Mouse (Mus musculus) hindbrain, embryonic 15.5 days (tissue): ENCODE measurements around the gene Tmem273. TPM values are rescaled to one million over a fixed set of nuclear protein-coding genes. Genes with fewer than 3 reads are reported as not detected.

ENCODE experiments used
- polyA plus RNA-seq: library from polyadenylated mRNA; unstranded; fragments of >200 nt; fragmentation: Nextera tagmentation; extraction: Ambion mirVana; gene quantifications from 2 replicates; pipeline ENCODE4 v1.2.1, GENCODE M21; 2015

Gene Tmem273
- polyA plus RNA-seq, 1 experiment from 2014 or later: 0.23 TPM

Other genes with a start within 250 kb of the Tmem273 start
- 48.5 and 54.6 TPM in 2 replicates for gene Prrxl1, start 186.6 kb upstream of the Tmem273 start, polyA plus RNA-seq
- gene 3425401B19Rik, start 100.7 kb upstream of the Tmem273 start, polyA plus RNA-seq: 0.08 TPM in 1 of 2 replicates, not detected in the other
- gene Fam170b, start 48.0 kb downstream of the Tmem273 start, polyA plus RNA-seq: 0.06 TPM in 1 of 2 replicates, not detected in the other
- 13.0 and 13.1 TPM in 2 replicates for gene Vstm4, start 70.8 kb downstream of the Tmem273 start, polyA plus RNA-seq
- 0.13 and 0.53 TPM in 2 replicates for gene Lrrc18, start 205.4 kb downstream of the Tmem273 start, polyA plus RNA-seq